Mouse (Mus musculus): ENCODE measurements at regions not wholly inside any gene's neighbourhood (a gene's known extent, or its start where the extent isn't known, plus 50 kb on each side); places are given as distances from the start of the nearest gene placed in this dataset.

DNA sequence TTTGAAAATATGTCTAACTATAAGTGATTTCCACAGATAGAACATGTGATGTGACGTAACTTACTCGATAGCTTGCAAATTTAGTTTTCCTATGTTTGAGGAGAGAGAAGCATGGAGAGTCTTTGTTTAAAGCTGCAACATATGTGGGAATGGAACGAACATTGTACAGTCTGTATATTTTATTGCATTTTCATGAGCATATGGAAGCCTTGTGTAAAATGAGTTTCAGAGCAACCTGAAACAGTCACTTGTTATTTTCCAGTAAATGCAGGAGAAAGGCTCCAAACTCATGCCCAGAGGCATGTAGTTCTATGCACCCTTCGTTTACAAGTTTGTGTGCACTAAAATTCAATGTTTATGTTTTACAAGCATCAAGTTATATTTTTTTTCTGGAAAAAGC is 639.4 kb downstream of the Slitrk6 start:
- no peaks in the 10 kb centered on the region for H3K4me1 ChIP-seq (ENCODE audit: insufficient read depth)
- no peaks in the 10 kb centered on the region for H3K9me3 ChIP-seq (ENCODE audit: low read length)
- H3K36me3 ChIP-seq (ENCODE audit: insufficient read depth) = no peaks in the 10 kb centered on the region
- no peak for TF ChIP-seq CTCF (IDR thresholded peaks at IDR 0.05; ENCODE audit: low read depth)
- H3K4me2 ChIP-seq (ENCODE audit: low read depth) = no peak overlapping the region
- no peak overlapping the region for H3K9ac ChIP-seq
- no peak overlapping the region for H3K27ac ChIP-seq (ENCODE audit: low read depth, low read length)
- no peaks in the 10 kb centered on the region for H3K27me3 ChIP-seq (ENCODE audit: insufficient read depth, low read length)
- 72% methylated on average over 4 of the region's 4 CpGs for WGBS
- ATAC-seq = peak; percentile 59; the same call in 1 of the 2 replicates
- H3K4me3 ChIP-seq (ENCODE audit: low read depth, low read length) = no peak overlapping the region
- DNase-seq = no peak

DNA sequence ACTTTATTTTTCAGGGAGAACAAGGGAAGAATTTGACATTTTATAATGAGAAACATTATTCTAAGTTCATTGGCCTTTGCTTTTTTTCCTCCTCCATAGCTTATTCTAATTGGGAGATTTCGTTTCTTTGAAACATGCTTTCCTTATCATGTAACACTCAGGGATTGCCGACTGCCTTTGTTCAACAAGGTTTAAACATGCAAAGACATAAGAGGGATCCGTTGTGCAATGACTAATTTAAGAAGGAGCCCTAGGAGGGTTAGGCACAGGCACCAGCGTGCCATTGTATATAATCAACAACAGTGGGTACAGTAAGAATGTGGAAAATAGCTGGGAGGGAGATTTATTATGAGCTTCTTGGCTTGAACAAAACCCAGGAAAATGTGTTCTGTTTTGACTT is 654.1 kb downstream of the Slitrk6 start:
- Histone ChIP-seq H3K9me3 (ENCODE audit: low read length) (no peaks in the 10 kb centered on the region), H3K27ac (ENCODE audit: low read depth, low read length) (no peak overlapping the region), H3K4me3 (ENCODE audit: low read depth, low read length) (no peak overlapping the region), H3K4me2 (ENCODE audit: low read depth) (no peak overlapping the region), H3K36me3 (ENCODE audit: insufficient read depth) (no peaks in the 10 kb centered on the region), H3K27me3 (ENCODE audit: insufficient read depth, low read length) (no peaks in the 10 kb centered on the region), H3K4me1 (ENCODE audit: insufficient read depth) (no peaks in the 10 kb centered on the region), H3K9ac (no peak overlapping the region)
- DNase-seq = no peak
- 59% methylated on average over 4 of the region's 4 CpGs for WGBS
- no peak for TF ChIP-seq CTCF (IDR thresholded peaks at IDR 0.05; ENCODE audit: low read depth)
- no peak for ATAC-seq

DNA sequence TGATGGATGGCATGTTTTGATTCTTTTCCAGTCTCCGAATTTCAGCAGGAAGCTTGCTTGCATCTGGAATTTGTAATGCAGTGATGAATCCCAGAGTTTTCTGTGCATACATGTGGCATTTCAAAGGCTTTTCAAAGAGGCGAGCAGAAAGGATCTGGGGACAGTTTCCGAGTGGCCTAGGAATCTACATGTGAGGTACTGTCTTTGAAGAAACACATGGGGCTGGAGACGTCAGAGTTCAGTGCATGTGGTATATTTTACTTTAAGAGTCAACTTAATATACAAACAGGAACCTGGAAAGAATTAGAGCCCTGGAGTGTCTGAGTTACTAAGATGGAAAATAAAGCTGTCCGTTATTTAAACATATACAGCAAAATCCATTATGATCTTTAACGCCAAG is 676.6 kb downstream of the Slitrk6 start:
- no peaks in the 10 kb centered on the region for H3K36me3 ChIP-seq (ENCODE audit: insufficient read depth)
- no peak overlapping the region for H3K4me3 ChIP-seq (ENCODE audit: low read depth, low read length)
- H3K9me3 ChIP-seq (ENCODE audit: low read length) = no peaks in the 10 kb centered on the region
- no peaks in the 10 kb centered on the region for H3K4me1 ChIP-seq (ENCODE audit: insufficient read depth)
- no peaks in the 10 kb centered on the region for H3K27me3 ChIP-seq (ENCODE audit: insufficient read depth, low read length)
- H3K27ac ChIP-seq (ENCODE audit: low read depth, low read length) = no peak overlapping the region
- no peak overlapping the region for H3K4me2 ChIP-seq (ENCODE audit: low read depth)
- TF ChIP-seq CTCF (IDR thresholded peaks at IDR 0.05; ENCODE audit: low read depth) = no peak
- WGBS = 86% methylated on average over 6 of the region's 6 CpGs
- H3K9ac ChIP-seq = no peak overlapping the region
- ATAC-seq (no peak), DNase-seq (no peak)

DNA sequence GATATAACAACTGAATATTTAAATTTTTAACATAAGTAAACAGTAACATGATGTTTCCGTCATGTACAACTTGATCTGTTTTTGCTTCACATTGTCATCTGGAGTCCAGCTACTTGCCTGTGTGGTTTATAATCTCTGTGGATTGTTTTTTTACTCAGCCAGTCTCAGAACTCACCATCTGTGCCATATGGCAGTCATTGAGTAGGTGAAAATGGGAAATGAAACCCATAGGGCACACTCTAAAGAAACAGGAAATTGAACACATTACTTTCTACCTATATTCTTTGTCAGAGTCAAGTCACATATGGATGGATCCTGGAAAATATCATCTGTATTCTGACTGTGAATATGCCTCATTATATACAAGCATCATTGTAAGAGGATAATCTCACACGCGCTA is 707.2 kb downstream of the Slitrk6 start:
- Histone ChIP-seq H3K9ac (no peak overlapping the region), H3K9me3 (ENCODE audit: low read length) (no peaks in the 10 kb centered on the region), H3K27me3 (ENCODE audit: insufficient read depth, low read length) (no peaks in the 10 kb centered on the region), H3K36me3 (ENCODE audit: insufficient read depth) (no peaks in the 10 kb centered on the region), H3K4me2 (ENCODE audit: low read depth) (no peak overlapping the region), H3K4me3 (ENCODE audit: low read depth, low read length) (no peak overlapping the region), H3K27ac (ENCODE audit: low read depth, low read length) (no peak overlapping the region), H3K4me1 (ENCODE audit: insufficient read depth) (no peaks in the 10 kb centered on the region)
- no peak for ATAC-seq
- no peak for DNase-seq
- no peak for TF ChIP-seq CTCF (IDR thresholded peaks at IDR 0.05; ENCODE audit: low read depth)
- 85% methylated on average over 3 of the region's 3 CpGs for WGBS

DNA sequence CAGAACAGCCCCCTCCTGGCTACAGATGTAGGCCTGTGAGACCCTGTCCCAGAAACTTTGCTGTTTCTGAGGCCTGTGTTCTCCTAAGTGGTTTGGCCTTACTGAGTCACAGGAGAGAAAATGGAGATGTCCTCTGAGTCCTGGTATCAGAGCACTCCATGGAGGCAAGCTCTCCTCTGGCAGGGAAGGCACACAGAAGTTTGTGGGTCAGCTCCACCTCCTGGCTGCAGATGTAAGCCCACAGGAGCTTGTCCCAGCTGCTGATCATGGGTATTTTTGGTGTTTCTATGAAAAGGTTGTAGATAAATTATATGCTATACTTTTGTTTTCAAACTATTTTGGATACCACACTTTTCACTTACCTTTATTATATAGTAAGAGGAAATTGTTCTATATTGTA is 711.7 kb downstream of the Slitrk6 start:
- H3K4me2 ChIP-seq (ENCODE audit: low read depth) = no peak overlapping the region
- no peaks in the 10 kb centered on the region for H3K9me3 ChIP-seq (ENCODE audit: low read length)
- TF ChIP-seq CTCF (IDR thresholded peaks at IDR 0.05; ENCODE audit: low read depth) = no peak
- no peak for DNase-seq
- no peak overlapping the region for H3K4me3 ChIP-seq (ENCODE audit: low read depth, low read length)
- H3K27ac ChIP-seq (ENCODE audit: low read depth, low read length) = no peak overlapping the region
- no peak for ATAC-seq
- no peaks in the 10 kb centered on the region for H3K27me3 ChIP-seq (ENCODE audit: insufficient read depth, low read length)
- no peak overlapping the region for H3K9ac ChIP-seq
- H3K36me3 ChIP-seq (ENCODE audit: insufficient read depth) = no peaks in the 10 kb centered on the region
- H3K4me1 ChIP-seq (ENCODE audit: insufficient read depth) = no peaks in the 10 kb centered on the region

DNA sequence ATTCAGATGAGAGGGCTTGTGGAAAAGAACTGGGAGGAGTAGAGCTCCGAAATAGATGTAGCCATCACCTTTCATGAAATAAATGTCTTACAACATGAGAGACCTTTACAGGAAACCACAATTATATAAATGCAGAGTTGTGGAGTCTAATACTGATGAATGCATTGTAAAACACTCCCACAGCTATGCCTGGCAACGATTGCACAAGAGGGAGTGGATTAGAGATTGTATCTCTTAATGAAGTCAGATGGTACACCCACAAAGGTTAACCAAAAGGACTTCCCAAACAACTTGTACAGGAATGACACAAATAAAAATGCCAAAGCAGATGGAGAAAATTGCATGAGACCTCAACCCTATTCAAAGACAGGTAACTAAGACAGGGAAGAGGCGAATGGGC is 733.1 kb downstream of the Slitrk6 start:
- Histone ChIP-seq H3K9ac (no peak overlapping the region), H3K27me3 (ENCODE audit: insufficient read depth, low read length) (no peaks in the 10 kb centered on the region), H3K4me3 (ENCODE audit: low read depth, low read length) (no peak overlapping the region), H3K4me2 (ENCODE audit: low read depth) (no peak overlapping the region), H3K9me3 (ENCODE audit: low read length) (no peaks in the 10 kb centered on the region), H3K36me3 (ENCODE audit: insufficient read depth) (no peaks in the 10 kb centered on the region), H3K27ac (ENCODE audit: low read depth, low read length) (no peak overlapping the region), H3K4me1 (ENCODE audit: insufficient read depth) (no peaks in the 10 kb centered on the region)
- no peak for ATAC-seq
- no peak for TF ChIP-seq CTCF (IDR thresholded peaks at IDR 0.05; ENCODE audit: low read depth)
- 74% methylated on average over 3 of the region's 3 CpGs for WGBS
- DNase-seq = no peak

DNA sequence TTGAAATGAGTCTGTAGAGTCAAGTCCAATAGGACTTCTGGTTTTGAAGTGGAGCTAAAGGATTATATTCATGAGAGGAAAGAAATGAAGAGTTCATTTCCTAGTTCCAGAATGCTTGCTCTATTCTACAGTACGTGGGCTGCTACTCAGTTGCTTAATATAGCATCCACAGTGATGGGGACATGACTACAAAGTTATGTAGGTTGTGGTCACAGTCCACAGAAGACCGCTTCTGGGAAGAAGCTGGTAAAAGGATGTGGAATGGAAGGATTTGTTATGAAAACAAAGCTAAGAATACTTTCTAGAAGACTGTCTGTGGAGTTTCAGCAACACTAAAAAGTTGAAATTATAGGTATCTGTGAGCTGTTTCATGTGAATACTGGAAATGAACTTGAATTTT is 739.8 kb downstream of the Slitrk6 start:
- H3K4me3 ChIP-seq (ENCODE audit: low read depth, low read length) = no peak overlapping the region
- no peaks in the 10 kb centered on the region for H3K9me3 ChIP-seq (ENCODE audit: low read length)
- H3K27ac ChIP-seq (ENCODE audit: low read depth, low read length) = no peak overlapping the region
- 81% methylated on average over 2 of the region's 2 CpGs for WGBS
- H3K9ac ChIP-seq = no peak overlapping the region
- H3K4me1 ChIP-seq (ENCODE audit: insufficient read depth) = no peaks in the 10 kb centered on the region
- no peaks in the 10 kb centered on the region for H3K36me3 ChIP-seq (ENCODE audit: insufficient read depth)
- DNase-seq (no peak), ATAC-seq (no peak)
- no peak overlapping the region for H3K4me2 ChIP-seq (ENCODE audit: low read depth)
- TF ChIP-seq CTCF (IDR thresholded peaks at IDR 0.05; ENCODE audit: low read depth) = no peak
- no peaks in the 10 kb centered on the region for H3K27me3 ChIP-seq (ENCODE audit: insufficient read depth, low read length)

DNA sequence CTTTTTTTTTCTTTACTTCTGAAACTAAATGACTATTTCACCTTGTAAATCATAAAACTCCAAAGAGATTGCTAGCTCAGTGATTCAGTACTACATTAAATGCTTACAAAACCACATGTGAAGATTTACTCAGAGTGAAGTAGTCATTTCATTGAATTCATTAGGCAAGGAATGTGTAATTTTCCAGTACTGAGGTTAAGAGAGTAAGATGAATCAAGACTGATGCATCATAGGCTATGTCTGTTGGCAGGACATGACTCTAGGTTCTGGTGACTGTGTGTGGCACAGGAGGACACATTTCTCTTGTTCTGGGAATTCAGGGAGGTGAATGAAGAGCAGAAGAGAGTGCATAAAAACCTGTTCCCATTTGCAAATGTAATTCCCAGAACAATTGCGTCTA is 741.7 kb downstream of the Slitrk6 start:
- ATAC-seq = no peak
- no peaks in the 10 kb centered on the region for H3K36me3 ChIP-seq (ENCODE audit: insufficient read depth)
- WGBS = 94% methylated on average over 1 of the region's 1 CpGs
- no peak overlapping the region for H3K9ac ChIP-seq
- no peak overlapping the region for H3K4me3 ChIP-seq (ENCODE audit: low read depth, low read length)
- no peaks in the 10 kb centered on the region for H3K9me3 ChIP-seq (ENCODE audit: low read length)
- H3K4me1 ChIP-seq (ENCODE audit: insufficient read depth) = no peaks in the 10 kb centered on the region
- no peak overlapping the region for H3K4me2 ChIP-seq (ENCODE audit: low read depth)
- TF ChIP-seq CTCF (IDR thresholded peaks at IDR 0.05; ENCODE audit: low read depth) = no peak
- H3K27ac ChIP-seq (ENCODE audit: low read depth, low read length) = no peak overlapping the region
- H3K27me3 ChIP-seq (ENCODE audit: insufficient read depth, low read length) = no peaks in the 10 kb centered on the region
- no peak for DNase-seq
